Mouse (Mus musculus) embryo, embryonic 9.5 days (tissue): ENCODE measurements around the gene Phb.

Source experiments
- DNase-seq: peaks from one replicate; pipeline ENCODE4 v3.0.0-alpha.2; 2017; ENCODE audit errors: extremely low spot score

Gene Phb

DNA sequence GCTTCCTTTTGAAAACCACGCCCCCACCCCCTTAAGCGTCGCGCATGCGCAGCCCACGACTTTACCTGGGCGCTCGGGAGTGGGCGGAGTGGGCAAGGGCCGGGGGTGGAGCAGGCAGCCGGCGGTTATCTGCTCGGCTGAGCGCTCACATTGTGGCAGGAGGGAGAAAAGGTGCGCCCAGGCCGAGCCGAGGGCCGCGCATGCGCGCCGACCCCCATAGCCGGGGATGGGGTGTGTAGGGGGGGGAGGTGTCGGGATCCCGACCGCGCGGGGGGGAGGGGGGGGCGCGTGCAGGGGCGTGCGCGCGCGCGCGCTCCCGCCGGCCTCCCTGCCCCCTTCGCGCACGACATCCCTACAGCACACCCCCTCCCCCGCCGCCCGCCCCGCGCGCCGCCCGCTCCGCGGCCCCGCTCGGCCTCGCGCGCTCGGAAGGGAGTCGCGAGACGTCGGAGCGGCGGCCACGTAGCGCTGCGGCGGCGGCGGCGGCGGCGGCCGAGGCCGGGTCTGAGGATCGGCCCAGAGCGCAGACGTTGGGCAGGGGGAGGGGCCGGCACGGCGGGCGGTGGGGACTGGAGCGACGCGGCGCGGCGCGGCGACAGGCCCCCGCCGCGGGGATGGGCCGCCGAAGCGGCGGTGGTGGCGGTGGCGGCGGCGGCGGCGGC is 45.9 kb downstream of the Phb start, which contains the start of gene Zfp652:
Gene Zfp652, plus strand, starts transcription at position 111 of the 662 bp plus-strand sequence.
- peak; percentile 92 for DNase-seq

DNA sequence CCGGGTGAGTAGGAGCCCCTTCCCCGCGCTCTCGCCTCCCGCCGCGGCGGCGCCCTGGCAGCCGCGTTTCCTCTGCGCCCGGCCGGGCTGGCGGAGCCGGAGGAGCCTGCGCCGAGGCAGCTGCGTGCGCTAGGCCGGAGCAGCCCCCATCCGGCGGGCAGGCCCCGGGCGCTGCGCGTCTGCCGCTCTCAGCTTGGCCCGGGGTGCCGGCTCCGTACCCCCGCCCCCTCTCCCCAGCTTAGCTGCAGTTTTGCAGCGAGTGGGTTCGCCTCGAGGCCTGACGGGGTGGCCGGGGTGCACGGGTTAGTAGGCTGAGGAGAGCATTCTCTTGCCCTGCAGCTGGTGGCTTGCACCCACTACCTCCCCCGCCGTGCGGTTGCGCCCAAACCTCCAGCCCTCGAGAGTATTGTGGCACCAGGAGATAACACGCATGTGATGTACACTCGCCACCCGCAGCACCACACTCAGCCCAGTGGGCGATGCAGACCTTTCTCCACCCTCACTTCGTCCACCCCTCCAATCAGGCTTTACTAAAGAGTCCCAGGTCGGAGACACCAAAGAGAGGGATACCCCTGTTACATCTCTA is 46.6 kb downstream of the Phb start:
- peak; percentile 58 for DNase-seq

DNA sequence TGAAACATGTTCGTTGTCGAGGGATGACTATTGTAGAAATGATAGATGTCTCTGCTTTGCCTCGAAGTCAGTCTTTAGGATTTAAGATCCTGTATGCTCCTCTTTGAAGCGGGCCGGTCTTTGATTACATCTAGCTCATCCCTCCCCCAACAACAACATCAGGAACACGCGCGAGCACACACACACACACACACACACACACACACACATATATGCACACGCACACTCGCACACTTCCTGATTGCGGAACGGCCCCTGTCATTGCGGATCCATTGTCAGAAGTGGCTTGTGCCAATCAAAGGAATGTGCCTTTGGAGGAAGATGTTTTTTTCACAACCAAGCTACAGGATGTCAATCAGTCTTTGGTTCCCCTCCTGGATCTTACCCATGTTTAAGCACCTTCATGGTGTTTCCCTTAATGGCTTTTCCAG is 47.1 kb downstream of the Phb start:
- no peak for DNase-seq

DNA sequence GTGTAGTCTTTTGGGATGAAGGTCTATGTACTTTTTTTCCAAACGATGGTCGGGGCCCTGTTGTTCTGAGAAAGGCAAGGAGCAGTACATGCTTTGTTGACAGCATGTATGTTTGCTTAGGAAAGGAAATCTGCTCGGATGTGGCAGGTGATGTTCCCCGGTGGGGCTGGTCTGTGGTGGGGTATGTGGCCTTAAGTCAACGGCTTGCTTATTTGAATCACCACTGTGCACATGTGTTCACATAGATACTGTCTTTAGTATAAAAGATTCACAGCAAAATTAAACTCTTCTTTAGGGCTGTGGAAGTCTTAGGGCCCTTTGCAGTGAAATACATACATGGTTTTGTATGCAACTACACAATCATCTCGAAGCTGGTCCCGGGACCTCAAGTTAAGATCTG is 47.7 kb downstream of the Phb start:
- peak; percentile 4 for DNase-seq

DNA sequence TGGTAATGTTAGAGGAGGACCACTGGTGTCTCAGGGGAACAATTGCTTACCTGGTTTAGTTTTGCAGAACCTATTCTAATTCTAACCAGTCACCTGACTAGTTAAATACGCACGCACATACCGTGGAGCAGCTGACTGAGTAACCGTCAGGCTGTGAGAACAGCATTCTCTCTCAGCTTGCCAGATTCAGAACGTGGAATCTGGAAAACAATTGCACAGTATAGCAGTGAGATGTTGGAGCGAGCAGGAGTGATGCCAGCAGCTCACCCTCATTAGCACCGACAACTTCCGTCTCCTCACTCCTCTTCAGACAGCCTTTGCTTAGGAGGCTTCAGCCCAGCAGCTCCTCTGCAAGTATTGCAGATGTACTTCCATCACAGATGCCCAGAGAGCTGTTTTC is 49.4 kb downstream of the Phb start:
- no peak for DNase-seq

DNA sequence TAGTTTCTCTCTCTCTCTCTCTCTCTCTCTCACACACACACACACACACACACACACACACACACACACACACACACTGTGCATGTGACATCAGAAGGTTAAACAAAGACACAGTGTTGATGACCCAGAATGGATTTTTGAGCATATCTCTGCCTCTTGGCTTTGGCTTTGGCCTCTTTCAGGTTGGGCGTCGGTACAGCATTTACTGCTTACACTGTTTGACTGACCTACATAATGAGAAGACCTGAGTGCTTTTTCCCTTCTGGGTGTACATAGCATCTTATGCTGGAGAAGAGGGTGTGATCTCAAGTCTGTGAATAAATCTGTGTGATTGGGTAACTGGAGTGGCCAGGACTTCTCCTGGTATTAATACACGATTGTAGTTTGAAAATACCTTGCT is 52.6 kb downstream of the Phb start:
- DNase-seq: no peak

DNA sequence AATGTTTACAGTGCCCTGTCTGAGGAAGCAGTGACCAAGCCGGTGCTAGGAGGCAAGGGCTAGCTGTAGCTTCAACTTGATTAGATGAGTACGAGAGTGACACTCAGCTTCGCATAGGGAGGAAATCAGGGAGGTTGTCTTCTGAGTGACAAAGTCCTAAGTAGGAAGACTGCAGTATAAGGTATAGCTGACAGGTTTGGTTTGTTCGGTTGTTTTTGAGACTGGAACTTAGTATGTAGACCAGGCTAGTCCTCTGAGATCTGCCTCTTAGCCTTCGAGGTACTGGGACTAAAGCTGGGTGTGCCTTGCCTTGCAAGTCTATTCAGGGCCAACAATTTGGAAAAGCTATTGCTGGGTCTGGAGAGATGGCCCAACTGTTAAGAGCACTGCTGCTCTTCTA is 56.5 kb downstream of the Phb start, which contains the start of gene B130006D01Rik:
Gene B130006D01Rik, plus strand, starts transcription at position 301 of the 400 bp plus-strand sequence.
- no peak for DNase-seq

DNA sequence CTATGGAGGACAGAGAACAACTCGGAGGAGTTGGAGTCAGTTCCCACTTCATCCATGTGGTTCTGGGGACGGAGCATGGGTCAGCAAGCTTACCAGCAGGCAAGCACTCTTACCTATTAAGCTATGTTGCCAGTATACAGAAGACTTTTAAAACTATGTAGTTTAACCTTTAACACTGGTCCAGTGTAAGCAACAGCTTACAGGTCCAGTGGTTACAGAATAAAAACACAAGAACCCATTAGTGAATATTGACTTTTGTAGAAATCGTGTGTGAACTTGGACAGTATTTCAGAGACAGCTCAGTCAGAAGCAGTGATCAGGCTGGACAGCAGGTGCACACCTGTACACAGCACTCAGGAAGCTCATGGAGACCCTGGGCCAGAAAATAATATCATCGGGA is 57.7 kb downstream of the Phb start:
- no peak for DNase-seq

DNA sequence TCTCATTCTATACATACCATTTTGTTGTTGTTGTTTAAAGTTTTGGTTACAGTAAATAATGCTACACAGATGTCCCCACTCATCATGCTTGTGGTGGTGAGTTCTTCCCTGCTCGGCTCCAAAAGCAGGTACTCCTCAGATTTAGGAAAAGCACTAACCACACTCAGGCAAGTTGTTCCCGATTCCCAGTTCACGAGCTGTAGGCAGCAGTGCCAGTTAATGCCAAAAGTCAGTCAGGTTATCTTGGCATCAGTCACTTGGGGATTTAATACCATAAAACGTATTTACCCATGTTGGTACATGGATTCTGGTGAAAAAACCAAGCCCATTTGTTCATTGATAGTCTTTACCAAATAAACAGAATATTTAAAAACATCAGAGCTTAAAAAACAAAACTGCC is 59.4 kb downstream of the Phb start:
- no peak for DNase-seq

DNA sequence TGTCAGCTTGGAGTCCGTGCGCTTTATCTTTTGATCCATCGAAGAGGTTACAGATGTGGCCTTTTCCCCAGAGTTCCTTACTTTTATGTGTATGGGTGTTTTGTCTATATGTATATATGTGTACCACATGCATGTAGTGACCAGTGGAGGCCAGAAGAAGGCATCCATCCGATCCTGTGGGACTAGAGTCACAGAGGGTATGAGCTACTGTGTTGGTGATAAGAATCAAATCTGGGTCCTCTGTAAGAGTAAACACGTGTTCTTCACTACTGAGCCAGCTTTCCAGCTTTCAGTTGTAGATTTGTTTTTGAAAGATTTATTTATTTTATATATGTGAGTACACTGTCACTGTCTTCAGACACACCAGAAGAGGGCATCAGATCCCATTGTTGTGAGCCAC is 61.2 kb downstream of the Phb start:
- no peak for DNase-seq

DNA sequence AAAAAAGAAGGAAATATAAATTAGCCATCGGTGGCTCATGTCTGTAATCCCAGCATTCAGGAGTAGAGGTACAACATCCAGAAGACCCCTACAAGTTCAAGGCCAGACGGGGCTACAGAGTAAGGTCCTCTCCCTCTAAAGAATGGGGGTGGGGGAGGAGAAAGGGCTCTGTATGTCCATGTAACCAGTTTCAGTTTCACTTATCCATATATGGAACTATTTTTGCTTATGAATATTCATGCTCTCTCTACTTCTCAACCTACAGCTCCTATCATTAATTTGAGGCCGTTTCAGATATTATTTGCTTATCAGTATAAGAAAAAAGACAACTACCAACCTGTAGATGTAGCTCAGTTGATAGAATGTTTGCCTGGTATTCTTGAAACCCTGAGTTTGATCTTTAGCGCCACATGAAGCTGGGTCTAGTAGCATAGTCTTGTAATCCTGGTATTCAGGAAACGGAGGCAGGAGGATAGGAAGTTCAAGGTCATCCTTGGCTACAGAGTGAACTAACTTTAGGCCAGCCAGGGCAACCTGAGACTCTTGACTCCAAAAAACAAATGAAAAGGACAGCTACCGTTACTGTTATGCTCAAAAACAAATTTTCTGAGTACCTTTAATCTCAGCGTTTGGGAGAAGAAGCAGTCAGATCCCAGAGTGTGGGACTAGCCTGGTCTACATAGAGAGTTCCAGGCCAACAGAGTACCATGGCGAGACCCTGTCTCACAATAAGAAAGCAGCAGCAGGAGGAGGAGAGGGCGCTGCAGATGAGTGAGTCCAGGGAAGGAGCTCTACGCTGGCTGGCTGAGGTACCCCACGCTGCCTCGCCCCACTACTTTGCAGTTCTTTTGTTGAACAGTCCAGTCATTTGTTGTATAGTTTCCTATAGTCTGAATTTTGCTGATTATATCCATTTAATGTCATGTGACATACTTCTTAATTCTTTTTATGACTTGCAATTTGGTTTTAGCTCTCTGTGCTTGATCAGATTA is 62.5 kb downstream of the Phb start:
- DNase-seq: no peak
